Mouse (Mus musculus) heart, embryonic 10.5 days (tissue): Measurements from ENCODE around the gene Defb15. TPM values are rescaled to one million over a fixed set of nuclear protein-coding genes. Genes with fewer than 3 reads are reported as not detected.
"Not testable (repeated sequence)": the region's sequence is repeated elsewhere in the genome, so short reads cannot be mapped to it uniquely, and the experiment has no call there.

Source experiments
- DNase-seq: peaks from one replicate; pipeline ENCODE4 v3.0.0-alpha.2; 2017; ENCODE audit warnings: low spot score
- H3K27ac ChIP-seq: fragments of 300-500 bp; sonication (generic); 2 replicates; pipeline ENCODE4 v1.5.1; 2016; ENCODE audit warnings: mild to moderate bottlenecking
- H3K27me3 ChIP-seq: fragments of 300-500 bp; sonication (generic); 2 replicates; pipeline ENCODE4 v1.6.1; 2016; ENCODE audit warnings: mild to moderate bottlenecking; ENCODE audit not compliant: poor library complexity, insufficient read depth, severe bottlenecking
- H3K36me3 ChIP-seq: fragments of 300-500 bp; sonication (generic); 2 replicates; pipeline ENCODE4 v1.6.1; 2016; ENCODE audit warnings: mild to moderate bottlenecking, moderate library complexity
- H3K4me1 ChIP-seq: fragments of 300-500 bp; sonication (generic); 2 replicates; pipeline ENCODE4 v1.6.1; 2016; ENCODE audit warnings: mild to moderate bottlenecking
- H3K4me3 ChIP-seq: fragments of 300-500 bp; sonication (generic); 2 replicates; pipeline ENCODE4 v1.5.1; 2016; ENCODE audit warnings: mild to moderate bottlenecking, moderate library complexity
- H3K9me3 ChIP-seq: fragments of 300-500 bp; sonication (generic); 2 replicates; pipeline ENCODE4 v1.6.1; 2016; ENCODE audit warnings: mild to moderate bottlenecking, moderate library complexity
- WGBS: fragments of 180-500 bp; shearing (Covaris S2); methylation state at CpG from one replicate; pipeline ENCODE4 v1.1.7; 2016; 5-methylcytosine and 5-hydroxymethylcytosine counted together
- polyA plus RNA-seq: library from polyadenylated mRNA; unstranded; fragments of >200 nt; fragmentation: Nextera tagmentation; extraction: Ambion mirVana; gene quantifications from 2 replicates; pipeline ENCODE4 v1.2.1, GENCODE M21; 2016

Gene Defb15
- not detected in 2 replicates for polyA plus RNA-seq

GRCm38 (mm10) chr8:21932610-21933009 is at the start of gene Defb15:
TSS of gene Defb15 (minus strand) at chr8:21932710.
- H3K27ac ChIP-seq, result no peak within 1 kb of the TSS
- DNase-seq, result no peak
- H3K36me3 ChIP-seq, result no peaks in the 10 kb centered on the region
- H3K9me3 ChIP-seq, result no peaks in the 10 kb centered on the region
- H3K4me1 ChIP-seq, result peaks cover 4% of the 10 kb centered on the region; the same call in 1 of the 2 replicates
- no peak within 1 kb of the TSS for H3K4me3 ChIP-seq
- WGBS, result 88% methylated on average over 6 of the region's 6 CpGs
- no peaks in the 10 kb centered on the region for H3K27me3 ChIP-seq

- no peak for DNase-seq
- H3K27me3 ChIP-seq, result no peaks in the 10 kb centered on the region
- no peaks in the 10 kb centered on the region for H3K4me1 ChIP-seq
- no peaks in the 10 kb centered on the region for H3K9me3 ChIP-seq
- WGBS, result 59% methylated on average over 8 of the region's 8 CpGs
- H3K27ac ChIP-seq, result no peak overlapping the region
- no peak overlapping the region for H3K4me3 ChIP-seq
- H3K36me3 ChIP-seq, result no peaks in the 10 kb centered on the region
These were observed 49.3 kb upstream of the Defb15 start for GRCm38 (mm10) chr8:21981664-21982337.

- Histone ChIP-seq H3K4me3 (no peak overlapping the region), H3K27ac (no peak overlapping the region), H3K36me3 (no peaks in the 10 kb centered on the region), H3K9me3 (no peaks in the 10 kb centered on the region), H3K4me1 (no peaks in the 10 kb centered on the region), H3K27me3 (no peaks in the 10 kb centered on the region)
- DNase-seq, result no peak
- 64% methylated on average over 4 of the region's 4 CpGs for WGBS
These were observed 45.7 kb upstream of the Defb15 start for GRCm38 (mm10) chr8:21978193-21978592.

GRCm38 (mm10) chr8:21969475-21969874 is 37.0 kb upstream of the Defb15 start, which contains the start of gene Ccdc70:
TSS of gene Ccdc70 (plus strand) at chr8:21969775.
- DNase-seq, result no peak
- H3K36me3 ChIP-seq, result no peaks in the 10 kb centered on the region
- H3K4me1 ChIP-seq, result no peaks in the 10 kb centered on the region
- H3K27ac ChIP-seq, result no peak within 1 kb of the TSS
- WGBS, result 87% methylated on average over 3 of the region's 3 CpGs
- no peaks in the 10 kb centered on the region for H3K27me3 ChIP-seq
- no peaks in the 10 kb centered on the region for H3K9me3 ChIP-seq
- H3K4me3 ChIP-seq, result no peak within 1 kb of the TSS

GRCm38 (mm10) chr8:21966646-21967045 is 34.1 kb upstream of the Defb15 start:
- DNase-seq, result no peak
- no peak overlapping the region for H3K27ac ChIP-seq
- no peaks in the 10 kb centered on the region for H3K4me1 ChIP-seq
- 91% methylated on average over 1 of the region's 1 CpGs for WGBS
- no peak overlapping the region for H3K4me3 ChIP-seq
- no peaks in the 10 kb centered on the region for H3K27me3 ChIP-seq
- no peaks in the 10 kb centered on the region for H3K9me3 ChIP-seq
- no peaks in the 10 kb centered on the region for H3K36me3 ChIP-seq

- WGBS, result 84% methylated on average over 2 of the region's 2 CpGs
- Histone ChIP-seq H3K9me3 (no peaks in the 10 kb centered on the region), H3K4me1 (no peaks in the 10 kb centered on the region), H3K36me3 (no peaks in the 10 kb centered on the region), H3K4me3 (no peak within 1 kb of the TSS), H3K27me3 (no peaks in the 10 kb centered on the region), H3K27ac (no peak within 1 kb of the TSS)
- DNase-seq, result no peak
These were observed 25.9 kb upstream of the Defb15 start, which contains the start of gene Fam90a1a for GRCm38 (mm10) chr8:21958414-21958813. TSS of gene Fam90a1a (plus strand) at chr8:21958714.

GRCm38 (mm10) chr8:21956336-21956735 is 23.8 kb upstream of the Defb15 start:
- no peaks in the 10 kb centered on the region for H3K9me3 ChIP-seq
- H3K36me3 ChIP-seq, result no peaks in the 10 kb centered on the region

GRCm38 (mm10) chr8:21955321-21955720 is 22.8 kb upstream of the Defb15 start:
- Histone ChIP-seq H3K27me3 (no peaks in the 10 kb centered on the region), H3K4me1 (no peaks in the 10 kb centered on the region), H3K9me3 (no peaks in the 10 kb centered on the region), H3K27ac (no peak overlapping the region), H3K36me3 (no peaks in the 10 kb centered on the region), H3K4me3 (no peak overlapping the region)
- no peak for DNase-seq
- WGBS, result 8% methylated on average over 9 of the region's 9 CpGs

More at GRCm38 (mm10) chr8:21956336-21956735, 23.8 kb upstream of the Defb15 start:
- WGBS, result 85% methylated on average over 3 of the region's 3 CpGs
- no peak for DNase-seq
- Histone ChIP-seq H3K4me1 (no peaks in the 10 kb centered on the region), H3K27ac (no peak overlapping the region), H3K4me3 (no peak overlapping the region), H3K27me3 (no peaks in the 10 kb centered on the region)

GRCm38 (mm10) chr8:21947311-21948017 is 15.0 kb upstream of the Defb15 start:
- no peaks in the 10 kb centered on the region for H3K27me3 ChIP-seq
- H3K27ac ChIP-seq, result no peak overlapping the region
- 71% methylated on average over 9 of the region's 9 CpGs for WGBS
- H3K4me3 ChIP-seq, result no peak overlapping the region
- no peaks in the 10 kb centered on the region for H3K9me3 ChIP-seq
- no peaks in the 10 kb centered on the region for H3K36me3 ChIP-seq
- no peak for DNase-seq
- no peaks in the 10 kb centered on the region for H3K4me1 ChIP-seq

- Histone ChIP-seq H3K27me3 (no peaks in the 10 kb centered on the region), H3K36me3 (no peaks in the 10 kb centered on the region), H3K4me1 (no peaks in the 10 kb centered on the region), H3K4me3 (no peak within 1 kb of the TSS), H3K27ac (no peak within 1 kb of the TSS), H3K9me3 (no peaks in the 10 kb centered on the region)
- no peak for DNase-seq
- 84% methylated on average over 6 of the region's 6 CpGs for WGBS
These were observed 14.0 kb upstream of the Defb15 start, which contains the start of gene Defb13 for GRCm38 (mm10) chr8:21946462-21946861. TSS of gene Defb13 (plus strand) at chr8:21946762.

- H3K36me3 ChIP-seq, DNase-seq, H3K27me3 ChIP-seq, H3K4me3 ChIP-seq, H3K9me3 ChIP-seq, H3K27ac ChIP-seq, H3K4me1 ChIP-seq: not testable (repeated sequence)
- 77% methylated on average over 4 of the region's 4 CpGs for WGBS
These were observed 5.5 kb upstream of the Defb15 start, which contains the start of gene Defb35 for GRCm38 (mm10) chr8:21938052-21938451. TSS of gene Defb35 (plus strand) at chr8:21938352.

- not testable (repeated sequence) for H3K27ac ChIP-seq, H3K27me3 ChIP-seq, H3K36me3 ChIP-seq, H3K4me3 ChIP-seq, H3K4me1 ChIP-seq, H3K9me3 ChIP-seq, DNase-seq
- 80% methylated on average over 3 of the region's 3 CpGs for WGBS
These were observed 1.8 kb downstream of the Defb15 start for GRCm38 (mm10) chr8:21930754-21931153.

- Histone ChIP-seq H3K4me3 (no peak overlapping the region), H3K9me3 (no peaks in the 10 kb centered on the region), H3K36me3 (no peaks in the 10 kb centered on the region), H3K27ac (no peak overlapping the region), H3K4me1 (no peaks in the 10 kb centered on the region), H3K27me3 (no peaks in the 10 kb centered on the region)
- no peak for DNase-seq
- WGBS, result 69% methylated on average over 3 of the region's 3 CpGs
These were observed 16.9 kb downstream of the Defb15 start for GRCm38 (mm10) chr8:21915625-21916024.
